In genomic region chr9:41929986-41930385, GRCm38 (mm10) we compare ENCODE assay signal across 27 mouse cellular contexts.
DNase-seq lines count a peak whose midpoint lies in the region; ATAC-seq lines count a peak whose summit lies in the region.
"Had no signal": no experiment of that assay in that cellular context is flagged by ENCODE, and none has a peak within 500 bp of the region (broad histone marks: within the 10 kb centered on the region; RNA-seq: fewer than 3 reads in every experiment).

No protein-coding gene starts in this region.

- no peak for ATAC-seq in limb, embryonic 11.5 days (ENCODE audit: insufficient number of reproducible peaks, low FRiP score, low TSS enrichment, low read depth)
- ATAC-seq: forebrain, embryonic 15.5 days; hindbrain, embryonic 16.5 days; Patski had no signal

- no peaks in the 10 kb centered on the region for H3K36me3 ChIP-seq in limb, embryonic 11.5 days (ENCODE audit: control insufficient read depth, insufficient read depth, low read length)
- H3K36me3 ChIP-seq: embryonic facial prominence, embryonic 10.5 days; embryonic facial prominence, embryonic 13.5 days; forebrain, embryonic 12.5 days; forebrain, embryonic 15.5 days; G1E; hindbrain, embryonic 10.5 days; hindbrain, embryonic 13.5 days had no signal

- peak; percentile 25 for DNase-seq in testis, postnatal 10 days (ENCODE audit: low spot score)
- no peak for DNase-seq in testis, postnatal 14 days (ENCODE audit: low spot score)
- DNase-seq in embryo, embryonic 9.5 days (ENCODE audit: extremely low spot score), result peak; percentile 10
- DNase-seq in limb, embryonic 11.5 days (ENCODE audit: low spot score), result peak; percentile 64
- no peak for DNase-seq in right cerebral cortex, postnatal 14 days
- no peak for DNase-seq in kidney, adult 11 months
- no peak for DNase-seq in layer of hippocampus, adult 9-11 months
- DNase-seq: adrenal gland, postnatal 10 days; adrenal gland, postnatal 36 days; B cell, adult 2 months; cerebellum, adult 2 months; cerebellum, adult 9-11 months; cerebellum, postnatal 25 days; gastrocnemius, postnatal 10 days; gastrocnemius, postnatal 36 days had no signal

- H3K4me1 ChIP-seq in limb, embryonic 11.5 days (ENCODE audit: control insufficient read depth, insufficient read depth, low read length), result peaks cover 24% of the 10 kb centered on the region

- 0 out of 2 replicates have a peak overlapping the region, but pooled peaks have one; percentile 36 for H3K27ac ChIP-seq in limb, embryonic 11.5 days (replicated peaks; ENCODE audit: low read depth, low read length)
- H3K27ac ChIP-seq: embryonic facial prominence, embryonic 10.5 days; embryonic facial prominence, embryonic 13.5 days; forebrain, embryonic 12.5 days; forebrain, embryonic 15.5 days; hindbrain, embryonic 10.5 days; hindbrain, embryonic 13.5 days had no signal

- H3K9me3 ChIP-seq in limb, embryonic 11.5 days (ENCODE audit: control insufficient read depth, low read length), result no peaks in the 10 kb centered on the region
- H3K9me3 ChIP-seq: embryonic facial prominence, embryonic 10.5 days; embryonic facial prominence, embryonic 13.5 days; forebrain, embryonic 12.5 days; forebrain, embryonic 15.5 days; hindbrain, embryonic 10.5 days; hindbrain, embryonic 13.5 days had no signal

- H3K27me3 ChIP-seq in limb, embryonic 11.5 days (ENCODE audit: control insufficient read depth, insufficient read depth, low read length), result no peaks in the 10 kb centered on the region
- H3K27me3 ChIP-seq: CH12.LX; embryonic facial prominence, embryonic 13.5 days; forebrain, embryonic 12.5 days; forebrain, embryonic 15.5 days; hindbrain, embryonic 13.5 days; Patski had no signal

- 25% methylated on average over 5 of the region's 5 CpGs for WGBS in limb, embryonic 11.5 days

- no peak overlapping the region for H3K4me2 ChIP-seq in limb, embryonic 11.5 days (ENCODE audit: low read depth, severe bottlenecking)
- H3K4me2 ChIP-seq: embryonic facial prominence, embryonic 13.5 days; forebrain, embryonic 12.5 days; forebrain, embryonic 15.5 days; heart, embryonic 11.5 days; hindbrain, embryonic 13.5 days had no signal

- no peak overlapping the region for H3K4me3 ChIP-seq in limb, embryonic 11.5 days (ENCODE audit: low read depth, low read length)
- H3K4me3 ChIP-seq: embryonic facial prominence, embryonic 10.5 days; embryonic facial prominence, embryonic 13.5 days; erythroblast, embryonic 14.5 days; forebrain, embryonic 12.5 days; forebrain, embryonic 15.5 days; hindbrain, embryonic 10.5 days; hindbrain, embryonic 13.5 days had no signal

- H3K9ac ChIP-seq in limb, embryonic 11.5 days (ENCODE audit: low read length), result no peak overlapping the region
- H3K9ac ChIP-seq: embryonic facial prominence, embryonic 13.5 days; forebrain, embryonic 12.5 days; forebrain, embryonic 15.5 days; hindbrain, embryonic 13.5 days had no signal

Comparison
In these comparisons a context has a peak if more than half of its experiments do, and no peak if none do; other contexts are left out.
1. DNase-seq: peak in testis, postnatal 10 days (single experiment), embryo, embryonic 9.5 days (single experiment) and limb, embryonic 11.5 days (single experiment); none in testis, postnatal 14 days (single experiment), right cerebral cortex, postnatal 14 days (single experiment), kidney, adult 11 months (single experiment) and layer of hippocampus, adult 9-11 months (single experiment).